Mouse (Mus musculus) layer of hippocampus, postnatal 10 days (tissue): ENCODE results near the gene Il34. TPM values are rescaled to one million over a fixed set of nuclear protein-coding genes. Genes with fewer than 3 reads are reported as not detected.
A peak's percentile ranks its signal among the peaks of the same experiment; 100 is the strongest.

Experiments used
- DNase-seq, 2 experiments: peaks; one replicate each; pipeline ENCODE4 v3.0.0; 2021; ENCODE audit warnings: low spot score in 2 of 2
- total RNA-seq, 2 experiments: library from RNA; stranded (reverse); gene quantifications; 2 replicates each; pipeline ENCODE4 v1.2.3; 2021

Gene Il34
- total RNA-seq, 2 experiments from 2014 or later: 50.9 to 52.8 TPM

DNA sequence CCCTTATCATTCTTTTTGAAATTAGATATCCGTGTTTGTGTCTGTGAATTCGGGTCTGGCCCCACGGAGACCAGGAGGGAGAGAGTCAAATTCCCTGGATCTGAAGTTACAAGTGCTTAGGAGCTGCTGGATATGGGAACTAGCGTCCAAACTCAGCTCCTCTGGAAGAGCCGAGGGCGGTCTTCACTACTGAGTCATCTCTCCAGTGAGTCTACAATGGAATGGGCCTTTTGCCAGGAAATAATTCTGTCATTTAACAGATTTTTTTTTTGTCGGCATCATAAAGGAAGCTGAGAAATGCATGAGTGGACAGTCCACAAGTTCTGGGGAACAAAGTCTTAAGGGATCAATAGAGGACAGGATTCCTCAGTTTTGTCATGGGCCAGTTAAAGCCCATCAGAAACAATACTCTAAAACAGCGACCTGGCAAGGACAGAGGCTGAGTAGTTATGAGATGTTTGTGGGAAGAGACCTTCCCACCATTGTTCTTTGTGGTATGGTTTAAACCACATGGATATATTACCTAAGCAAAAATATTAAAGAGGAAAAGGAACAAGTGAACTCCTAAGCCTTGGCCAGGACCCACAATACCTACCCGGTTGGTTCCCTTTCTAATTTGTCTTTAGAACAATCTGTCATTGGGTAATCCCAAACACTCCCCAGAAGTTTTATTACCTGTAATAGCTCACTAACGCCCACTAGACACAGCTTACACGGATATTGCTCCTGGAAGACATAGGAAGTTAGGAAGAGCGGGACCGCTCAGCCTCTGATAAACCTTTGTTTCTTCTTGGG, 25.6 kb downstream of the Il34 start:
- no peak for DNase-seq

DNA sequence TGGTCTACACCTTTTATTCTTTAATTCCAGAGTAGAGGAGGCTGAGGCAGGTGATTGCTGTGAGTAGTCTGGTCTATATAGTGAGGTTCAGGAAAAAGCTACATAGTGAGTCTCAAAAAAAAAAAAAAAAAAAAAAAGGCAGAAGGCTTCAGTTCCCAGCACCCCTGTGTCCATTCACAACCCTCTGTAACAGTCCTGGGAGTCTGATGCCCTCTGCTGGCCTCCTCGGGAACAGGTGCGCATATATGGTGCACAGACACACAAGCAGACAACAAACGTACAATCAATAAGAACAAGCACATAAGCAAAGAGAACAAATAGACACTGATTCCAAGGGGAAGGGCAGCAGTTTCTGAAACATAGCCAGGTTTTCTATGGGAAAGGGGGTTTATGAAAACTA, 29.4 kb downstream of the Il34 start:
- DNase-seq: no peak

DNA sequence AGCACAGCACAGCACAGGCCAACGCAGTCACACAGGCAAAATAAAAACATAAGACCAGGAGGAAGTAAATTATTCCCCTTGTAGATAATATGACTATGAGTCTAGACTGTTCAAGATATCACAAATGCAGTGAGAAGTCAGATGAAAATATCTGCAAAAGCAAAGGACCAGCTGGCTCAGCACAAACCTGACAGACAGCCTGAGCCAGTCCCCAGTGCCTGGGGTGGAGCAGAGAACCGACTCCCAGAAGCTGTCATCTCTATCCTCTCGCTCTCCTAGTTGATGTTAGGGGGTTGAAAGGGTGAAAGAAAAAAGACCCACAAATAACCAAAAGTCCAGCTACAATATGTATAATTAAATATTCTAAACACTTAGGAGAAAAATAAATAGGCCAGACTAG, 30.0 kb downstream of the Il34 start:
- DNase-seq: no peak

DNA sequence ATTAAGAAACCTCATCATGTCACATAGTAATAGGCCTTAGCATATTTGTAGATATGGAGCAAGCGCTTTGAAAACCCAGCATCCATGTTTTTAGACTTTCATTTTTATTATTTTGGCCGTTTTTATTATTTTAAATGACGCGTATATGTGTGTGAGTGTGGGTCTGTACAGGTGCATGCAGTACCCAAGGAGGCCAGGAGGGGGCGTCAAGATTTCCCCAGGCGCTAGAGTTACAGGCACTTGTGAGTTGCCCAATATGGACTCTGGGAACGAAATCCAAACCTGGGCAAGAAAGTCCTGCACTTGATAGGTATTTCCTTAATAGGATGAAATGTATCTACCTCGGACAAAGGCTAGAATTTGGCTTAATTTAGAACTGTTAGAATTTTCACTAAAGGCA, 30.4 kb downstream of the Il34 start:
- DNase-seq: no peak

DNA sequence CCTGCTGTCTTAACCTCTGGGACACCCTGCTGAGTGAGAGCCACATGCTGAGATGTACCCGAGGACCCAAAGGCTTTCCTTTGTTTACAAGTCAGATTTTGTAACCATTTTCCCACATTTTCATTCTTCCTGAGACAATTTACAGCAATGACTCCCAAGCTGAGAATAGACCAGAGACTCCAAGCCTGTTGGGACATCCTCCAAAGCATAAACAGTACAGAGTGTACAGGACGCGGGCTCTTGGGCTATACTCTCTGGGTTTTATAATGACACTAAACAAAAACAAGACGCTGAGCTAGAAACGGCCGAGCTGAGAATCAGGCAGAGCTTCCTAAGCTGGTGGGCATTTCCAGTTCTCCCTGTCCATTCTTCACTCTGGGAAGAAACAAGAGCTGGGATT, 31.0 kb downstream of the Il34 start:
- DNase-seq: no peak

DNA sequence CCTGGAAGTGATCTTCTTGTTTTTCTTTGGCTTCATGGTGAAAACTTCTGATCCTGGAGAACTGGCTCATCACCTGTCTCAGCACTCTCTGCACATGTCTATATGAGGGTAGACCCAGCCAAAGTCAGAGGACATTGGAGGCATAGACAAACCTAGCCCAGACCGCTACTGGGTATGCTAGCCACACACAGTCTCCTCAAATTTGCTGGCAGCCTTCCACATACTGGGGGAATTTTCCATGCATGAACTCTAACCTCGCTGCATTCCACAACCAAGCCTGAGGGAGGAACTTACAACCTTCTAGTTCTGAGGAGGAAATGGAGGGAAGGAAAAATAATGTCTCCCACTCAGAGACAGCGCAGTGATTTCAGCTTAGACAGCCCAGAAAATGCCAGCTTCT, 31.7 kb downstream of the Il34 start:
- no peak for DNase-seq

DNA sequence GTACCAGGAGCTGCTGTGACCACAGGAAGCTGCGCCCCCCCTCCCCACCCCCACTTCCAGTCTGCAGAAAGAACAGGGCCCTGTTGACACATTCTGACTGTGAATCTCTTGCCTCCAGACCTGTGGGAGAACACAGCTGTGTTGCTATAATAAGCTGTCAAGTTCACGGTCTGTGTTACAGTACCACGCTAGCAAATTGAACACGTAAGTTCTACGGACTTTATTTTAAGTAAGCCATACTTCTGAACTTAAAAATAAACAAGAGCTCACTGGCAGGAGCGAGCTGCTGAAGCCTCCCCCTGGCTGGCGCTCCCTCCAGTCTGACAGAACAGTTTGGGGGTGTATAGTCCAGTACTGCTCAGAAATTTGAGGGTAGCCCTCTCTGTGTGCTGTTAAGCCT, 33.3 kb downstream of the Il34 start:
- DNase-seq: no peak

DNA sequence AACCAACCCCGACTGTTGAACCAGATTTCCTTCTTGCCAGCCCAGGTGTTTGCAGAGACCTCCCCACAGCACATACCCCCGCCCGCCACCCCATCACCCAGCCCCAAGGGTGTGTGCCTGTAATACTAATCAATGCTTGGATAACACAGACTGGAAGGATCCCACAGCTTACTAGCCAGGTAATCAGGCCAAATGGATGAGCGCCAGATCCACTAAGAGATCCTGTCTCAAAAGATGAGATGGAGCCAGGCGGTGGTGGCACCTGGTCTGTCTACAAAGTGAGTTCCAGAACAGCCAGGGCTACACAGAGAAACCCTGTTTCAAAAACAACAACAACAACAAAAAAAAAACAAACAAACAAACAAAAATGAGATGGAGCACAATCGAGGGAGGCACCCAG, 38.5 kb downstream of the Il34 start:
- DNase-seq: no peak

DNA sequence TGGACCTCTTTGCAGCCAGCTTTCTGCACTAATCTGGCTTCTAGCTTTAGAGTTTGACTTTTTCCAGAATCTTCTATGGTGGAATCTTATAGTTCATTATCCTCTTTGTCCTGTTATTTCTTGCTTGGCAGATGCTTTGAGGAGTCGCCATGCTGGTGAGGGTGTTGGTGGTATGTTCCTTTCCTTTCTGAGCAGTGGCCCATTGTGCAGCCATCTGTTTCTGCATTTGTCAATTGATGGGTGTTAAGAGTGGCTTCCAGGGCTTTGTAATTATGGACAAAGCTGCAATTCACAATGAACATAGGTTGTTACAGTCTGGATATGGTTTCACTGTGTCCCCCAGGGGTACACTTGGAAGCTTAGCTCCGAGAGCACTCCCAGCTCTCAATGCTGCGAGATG, 41.1 kb downstream of the Il34 start:
- DNase-seq: no peak

DNA sequence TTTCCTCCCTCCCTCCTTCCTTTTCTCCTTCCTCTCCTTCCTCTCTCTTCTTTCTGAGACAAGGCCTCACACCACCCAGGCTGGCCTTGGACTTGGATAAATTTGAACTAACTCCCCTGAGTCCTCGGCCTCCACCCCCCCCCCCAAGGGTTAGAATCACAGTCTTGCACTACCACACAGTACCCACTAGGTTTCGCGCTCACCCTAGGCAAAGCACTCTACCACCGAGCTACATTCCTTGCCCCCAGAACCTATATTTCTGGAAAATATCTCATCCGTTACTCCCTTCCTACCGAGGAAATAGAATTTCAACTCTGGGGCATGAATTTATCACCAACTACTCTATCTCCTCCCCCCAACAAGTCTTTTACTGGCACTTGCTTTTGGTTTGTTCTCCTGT, 43.7 kb downstream of the Il34 start:
- no peak for DNase-seq

DNA sequence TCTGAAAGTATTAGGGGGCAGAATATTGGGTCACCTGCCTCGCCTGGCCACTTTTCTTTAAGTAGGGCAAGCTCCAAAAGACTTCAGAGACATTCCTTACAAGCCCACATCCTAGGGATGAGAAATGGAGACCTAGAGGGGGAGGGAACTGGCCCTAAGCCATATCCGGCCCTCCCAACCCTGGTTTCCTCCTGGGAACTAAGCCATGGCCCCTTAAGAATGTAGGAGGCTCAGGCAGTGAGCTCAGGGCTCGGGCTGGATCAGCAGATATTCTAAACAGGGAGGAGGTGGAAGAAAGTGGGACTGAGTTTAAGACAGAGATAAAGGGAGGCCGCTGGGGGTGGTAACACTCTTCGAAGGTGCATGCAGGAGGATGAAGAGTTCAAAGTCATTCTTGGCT, 44.5 kb downstream of the Il34 start:
- no peak for DNase-seq

DNA sequence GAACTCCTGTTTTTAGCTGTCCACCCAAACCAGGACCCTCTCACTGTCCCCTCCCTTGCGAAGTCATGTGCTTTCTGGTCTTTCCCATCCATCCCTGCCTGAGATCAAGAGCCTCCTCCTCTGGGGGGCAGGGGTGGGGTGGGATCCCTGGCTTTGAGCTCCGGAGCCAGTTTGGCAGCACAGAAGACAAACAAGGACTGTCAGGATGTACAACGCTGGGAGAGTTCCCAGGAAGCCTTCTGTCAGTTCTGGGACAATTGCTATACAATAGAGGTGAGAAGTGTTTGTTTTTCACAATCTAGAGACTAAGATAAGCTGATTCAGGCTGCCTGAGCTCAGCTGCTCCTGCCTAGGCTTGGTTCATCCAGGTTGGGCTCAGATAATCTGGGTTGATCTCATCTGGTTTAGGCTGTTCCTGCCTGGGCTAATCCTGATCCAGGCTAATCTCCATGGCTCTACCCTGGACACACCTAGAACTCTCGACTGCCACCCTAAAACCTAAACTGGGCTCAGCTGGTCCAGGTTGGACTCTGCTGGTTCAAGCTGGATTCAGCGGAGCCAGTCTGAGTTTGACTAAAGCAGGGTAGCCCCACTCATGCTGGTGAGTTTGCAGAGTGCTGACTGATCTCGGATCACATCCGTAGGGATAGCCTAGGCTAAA, 45.3 kb downstream of the Il34 start:
- no peak for DNase-seq

DNA sequence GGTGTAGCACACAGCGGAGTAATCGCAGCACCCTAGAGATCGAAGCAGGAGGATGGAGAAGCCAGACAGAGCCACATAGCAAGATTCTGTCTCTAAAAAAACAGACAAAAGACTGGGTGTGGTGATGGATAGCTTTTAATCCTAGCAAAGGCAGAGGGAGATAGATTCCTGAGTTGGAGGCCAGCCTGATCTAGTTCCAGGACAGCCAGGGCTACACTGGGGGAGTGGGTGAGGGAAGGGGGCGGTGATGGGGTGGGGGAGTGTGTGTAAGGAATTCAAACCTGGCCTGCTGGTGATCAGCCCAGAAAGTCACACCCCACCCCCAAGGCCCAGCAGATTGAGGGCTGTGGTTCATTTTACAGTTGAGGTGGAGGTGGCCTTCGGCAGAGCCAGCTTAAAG, 49.5 kb downstream of the Il34 start:
- DNase-seq: no peak

DNA sequence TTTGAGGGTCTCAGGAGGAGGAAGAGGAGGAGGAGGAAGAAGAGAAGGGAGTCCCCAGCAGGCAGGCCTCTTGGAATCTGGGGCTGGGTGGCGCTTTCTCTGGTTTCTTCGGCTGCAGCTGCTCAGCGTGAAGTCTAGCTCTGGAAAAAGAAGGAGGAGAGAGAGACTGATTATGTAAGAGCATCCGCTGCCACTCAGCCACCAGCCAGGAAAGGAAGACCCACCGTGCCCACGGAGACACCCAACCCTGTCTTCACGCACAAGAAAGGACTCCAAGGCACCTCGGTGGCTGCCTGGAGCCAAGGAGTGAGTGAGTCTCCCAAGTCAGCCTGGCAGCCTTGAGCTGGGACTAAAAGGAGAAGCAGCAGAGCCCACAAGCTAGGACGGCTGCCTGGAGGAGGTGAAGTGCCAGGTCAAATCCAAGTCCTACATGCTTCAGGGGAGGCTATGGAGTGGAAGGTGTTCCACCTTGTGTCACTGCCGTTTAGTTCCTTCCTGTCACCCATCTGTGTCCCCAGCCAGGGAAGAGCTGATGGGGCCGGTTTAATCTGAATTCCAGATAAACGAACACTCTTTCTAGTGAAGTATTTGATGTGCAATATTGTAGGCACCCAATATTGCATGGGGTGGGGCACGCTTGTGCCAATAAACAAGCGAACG, 50.1 kb downstream of the Il34 start:
- peak in 1 of 2 experiments; percentile 20 for DNase-seq

DNA sequence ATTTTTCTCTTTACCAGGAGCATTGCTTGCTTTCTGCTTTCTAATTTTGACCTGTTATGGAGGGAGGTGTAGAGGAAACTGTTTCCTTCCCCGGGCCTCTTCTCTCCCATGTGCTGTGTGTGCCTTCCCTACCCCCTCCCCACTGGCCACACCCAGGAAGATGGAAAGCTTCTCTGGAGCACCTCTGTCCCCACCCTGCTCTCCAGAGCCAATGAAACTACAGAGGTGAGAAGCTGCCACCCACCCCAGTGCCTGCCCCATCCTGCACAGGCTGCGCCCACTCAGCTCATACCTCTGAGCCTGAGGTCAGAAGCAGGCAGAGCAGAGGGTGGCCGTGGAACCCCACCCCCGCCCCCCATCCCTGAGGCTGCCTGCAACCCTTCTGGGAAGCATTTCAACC, 51.0 kb downstream of the Il34 start:
- no peak for DNase-seq

DNA sequence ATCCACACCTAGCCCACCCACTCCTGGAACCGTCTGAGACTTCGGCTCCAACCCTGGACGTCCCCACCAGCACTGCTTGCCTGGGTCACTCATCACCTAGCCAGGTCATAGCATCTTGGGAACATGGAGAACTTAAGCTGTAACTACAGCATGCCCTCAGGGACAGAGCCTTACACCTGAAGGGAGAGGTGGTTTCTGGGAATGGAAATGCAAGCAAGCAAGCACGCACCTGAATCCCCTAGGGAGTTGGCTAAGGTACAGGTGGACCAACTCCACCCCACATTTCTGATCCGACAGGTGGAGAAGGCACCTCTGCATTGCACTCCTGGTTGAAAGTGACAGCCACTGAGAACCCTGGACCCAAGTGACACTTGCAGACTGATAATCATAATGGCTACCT, 54.2 kb downstream of the Il34 start:
- no peak for DNase-seq

DNA sequence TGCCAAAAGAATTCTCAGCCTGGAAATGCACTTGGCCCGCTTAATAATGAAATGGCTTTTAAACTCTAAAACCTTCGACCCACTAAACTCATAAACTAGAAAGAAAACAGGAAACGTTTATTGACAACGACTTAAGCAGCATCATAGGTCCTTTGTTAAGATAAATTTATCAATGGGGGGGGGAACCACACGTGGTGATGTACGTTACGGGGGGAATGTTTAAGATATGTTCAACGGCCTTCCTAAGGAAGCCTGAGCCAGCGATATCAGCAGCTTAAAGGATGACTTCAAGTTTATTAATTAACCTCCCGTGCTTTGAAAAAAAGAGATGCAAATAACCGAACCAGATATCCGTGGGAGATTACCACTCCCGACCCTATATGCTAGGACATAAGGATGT, 55.5 kb downstream of the Il34 start:
- DNase-seq: no peak

DNA sequence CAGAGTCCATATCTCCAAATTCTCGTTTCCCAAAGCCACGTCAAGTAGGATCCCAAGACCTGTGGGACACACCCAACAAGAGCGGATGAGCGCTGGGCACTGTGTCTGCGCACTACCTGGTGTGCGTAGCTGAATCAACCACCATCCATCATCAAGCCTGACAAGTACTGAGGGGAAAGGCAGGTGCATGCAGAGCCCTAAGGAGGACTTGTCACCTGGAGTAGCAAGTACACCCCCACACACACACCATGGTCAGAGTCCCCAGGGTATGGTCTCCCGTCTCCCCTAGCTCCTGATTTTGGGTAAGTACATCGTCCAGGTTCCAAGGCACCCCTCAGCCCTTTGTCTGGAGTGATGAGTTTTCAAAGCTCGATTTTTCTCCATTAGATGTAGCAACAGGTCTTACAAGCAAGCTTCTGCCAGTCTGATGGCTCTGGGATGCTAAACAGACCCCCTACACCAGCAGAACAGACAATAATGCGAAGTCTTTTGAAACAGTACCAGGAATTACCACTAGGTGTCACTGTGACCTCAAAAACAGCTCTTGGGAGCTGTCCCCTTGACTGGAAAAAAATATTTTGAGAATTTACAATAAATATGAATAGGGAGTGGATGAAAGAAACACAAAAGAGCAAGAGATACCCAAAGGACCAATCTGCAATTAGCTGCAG, 56.1 kb downstream of the Il34 start:
- peak; percentile 63 to 71 for DNase-seq

DNA sequence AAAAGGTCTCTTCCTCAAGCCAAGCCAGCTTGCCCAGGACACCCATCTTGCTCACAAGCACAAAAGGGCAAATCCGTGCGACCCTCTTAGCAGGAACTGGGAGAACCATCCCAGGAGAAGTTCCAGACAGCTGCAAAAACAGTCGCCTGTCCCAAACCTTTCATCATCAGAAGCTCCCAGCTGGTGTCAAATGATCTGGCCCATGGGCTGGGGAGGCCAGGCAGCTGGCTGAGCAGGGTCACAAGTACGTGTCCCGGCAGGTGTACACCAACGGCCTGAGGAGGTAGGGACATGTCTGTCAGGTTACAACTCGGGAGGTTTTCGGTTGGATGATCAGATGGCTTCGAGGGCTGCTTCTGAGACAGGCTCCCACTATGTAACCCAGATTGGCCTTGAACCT, 59.1 kb downstream of the Il34 start:
- no peak for DNase-seq

DNA sequence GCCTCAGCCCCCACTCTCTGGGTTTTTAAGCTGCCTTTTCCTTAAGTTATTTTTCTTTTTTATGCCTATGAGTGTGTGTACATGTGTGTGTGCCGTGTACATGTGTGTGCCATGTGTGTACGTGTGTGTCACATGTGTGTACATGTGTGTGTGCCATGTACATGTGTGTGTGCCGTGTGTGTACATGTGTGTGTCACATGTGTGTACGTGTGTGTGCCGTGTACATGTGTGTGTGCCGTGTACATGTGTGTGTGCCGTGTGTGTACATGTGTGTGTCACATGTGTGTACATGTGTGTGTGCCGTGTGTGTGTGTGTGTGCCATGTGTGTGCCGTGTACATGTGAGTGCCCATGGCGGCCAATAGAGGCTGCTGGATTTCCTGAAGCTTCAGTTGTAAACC, 60.6 kb downstream of the Il34 start:
- DNase-seq: no peak

DNA sequence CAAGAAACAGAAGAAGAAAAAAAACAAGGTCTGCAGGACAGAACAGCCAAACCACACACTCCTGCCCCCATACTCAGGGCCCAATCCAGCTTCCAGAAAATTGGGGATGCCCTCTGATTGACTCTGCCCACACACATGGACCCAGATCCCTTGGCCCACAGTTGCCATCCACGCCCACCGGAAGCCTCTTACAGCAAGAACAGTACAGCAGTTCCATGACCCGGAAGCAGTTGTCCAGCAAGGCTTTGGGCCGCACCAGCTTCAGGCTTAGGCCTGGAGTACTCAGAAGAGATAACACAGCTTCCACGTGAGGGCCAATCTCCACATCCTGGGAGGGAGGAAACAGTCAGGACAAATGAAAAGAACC, 63.3 kb downstream of the Il34 start:
- DNase-seq: no peak

DNA sequence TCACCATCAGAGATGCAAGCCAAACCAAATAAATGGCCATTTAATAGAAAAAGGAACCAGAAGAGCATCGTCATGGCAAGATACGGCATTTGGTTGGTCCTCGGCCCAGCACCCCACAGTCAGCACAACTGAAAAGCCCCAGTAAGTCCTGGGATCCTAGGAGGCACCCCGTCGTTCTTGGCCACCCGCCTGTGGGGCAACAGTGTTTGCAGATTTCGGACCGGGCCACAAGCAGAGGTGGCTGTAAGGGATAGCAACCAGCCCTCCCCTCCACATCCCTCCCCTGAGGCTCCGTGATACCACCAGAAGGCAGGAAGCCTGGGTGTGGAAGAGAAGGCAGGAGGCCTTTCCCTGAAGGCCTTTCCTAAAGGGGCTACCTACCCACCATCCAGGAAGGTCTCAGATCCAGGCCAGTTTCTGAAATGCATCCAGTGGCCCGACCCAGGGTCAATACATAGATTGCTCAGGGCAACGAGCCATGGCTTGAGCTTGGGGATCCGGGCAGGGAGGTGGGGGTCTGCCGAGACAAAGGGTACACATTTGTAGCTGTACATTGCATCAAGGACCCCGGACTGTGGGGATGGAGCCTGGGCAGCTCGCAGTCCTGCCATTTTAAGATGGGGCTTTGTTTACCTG, 63.8 kb downstream of the Il34 start:
- DNase-seq: peak in 1 of 2 experiments; percentile 22
